Mouse (Mus musculus) liver, embryonic 14.5 days (tissue): ENCODE results near the gene Gm12166. TPM values are rescaled to one million over a fixed set of nuclear protein-coding genes. Genes with fewer than 3 reads are reported as not detected.
A peak's percentile ranks its signal among the peaks of the same experiment; 100 is the strongest.

Experiments used
- ATAC-seq: fragments of 200-750 bp; cut with Nextera tagmentation; 2 replicates; pipeline ENCODE4 v1.8.0; 2017; ENCODE audit warnings: moderate number of reproducible peaks, mild to moderate bottlenecking, moderate library complexity; ENCODE audit not compliant: insufficient read depth
- DNase-seq, 3 experiments: peaks; one replicate each; pipeline ENCODE4 v3.0.0-alpha.2; 2012 to 2013; ENCODE audit warnings: low read depth in 3 of 3, low spot score in 3 of 3
- H3K27ac ChIP-seq: fragments of 300-500 bp; sonication (generic); 2 replicates; pipeline ENCODE4 v1.5.1; 2014; ENCODE audit warnings: moderate library complexity, mild to moderate bottlenecking, control low read depth, inconsistent platforms
- H3K27me3 ChIP-seq: fragments of 300-500 bp; sonication (generic); 2 replicates; pipeline ENCODE4 v1.6.1; 2014; ENCODE audit warnings: mild to moderate bottlenecking, low read length, moderate library complexity; ENCODE audit not compliant: control insufficient read depth, insufficient read depth
- H3K36me3 ChIP-seq: fragments of 300-500 bp; sonication (generic); replicated peaks from 2 replicates; pipeline ENCODE4 v1.6.1; 2014; ENCODE audit warnings: low read depth; ENCODE audit not compliant: control insufficient read depth, insufficient read depth
- H3K4me1 ChIP-seq, 2 experiments: fragments of 200-500 bp in 1 of 2; fragments of 300-500 bp in 1 of 2; sonication (generic) in 1 of 2; replicated peaks; 2 replicates each; pipeline ENCODE4 v1.6.1; 2012 to 2014; ENCODE audit warnings: antibody characterized with exemption in 1 of 2, inconsistent platforms in 1 of 2, low read length in 1 of 2; ENCODE audit not compliant: control insufficient read depth in 2 of 2, insufficient read depth in 2 of 2
- H3K4me2 ChIP-seq: fragments of 300-500 bp; sonication (generic); 2 replicates; pipeline ENCODE4 v1.6.1; 2014; ENCODE audit warnings: low read depth, mild to moderate bottlenecking, control low read depth, moderate library complexity
- H3K4me3 ChIP-seq, 2 experiments: fragments of 200-500 bp in 1 of 2; fragments of 300-500 bp in 1 of 2; sonication (generic) in 1 of 2; 2 replicates each; pipeline ENCODE4 v1.5.1; 2012 to 2014; ENCODE audit warnings: low read depth in 2 of 2, low read length in 2 of 2, mild to moderate bottlenecking in 2 of 2, control low read depth in 1 of 2, inconsistent platforms in 1 of 2, moderate library complexity in 1 of 2; ENCODE audit not compliant: insufficient read depth in 1 of 2
- H3K9ac ChIP-seq: fragments of 300-500 bp; sonication (generic); replicated peaks from 2 replicates; pipeline ENCODE4 v1.6.1; 2014; ENCODE audit warnings: mild to moderate bottlenecking, control low read depth, moderate library complexity
- H3K9me3 ChIP-seq: fragments of 300-500 bp; sonication (generic); 2 replicates; pipeline ENCODE4 v1.6.1; 2016; ENCODE audit warnings: low read length, mixed read lengths; ENCODE audit not compliant: control insufficient read depth
- CTCF ChIP-seq: IDR thresholded peaks from 2 replicates; pipeline ENCODE4 v1.5.1; 2016; ENCODE audit warnings: antibody characterized with exemption, low read depth, control low read depth
- EP300 ChIP-seq: IDR thresholded peaks from 2 replicates; pipeline ENCODE4 v1.6.1; 2016; ENCODE audit warnings: antibody characterized with exemption, low read depth
- WGBS: fragments of 180-500 bp; shearing (Covaris S2); extraction: QIAGEN DNeasy Blood & Tissue Kit; methylation state at CpG from one replicate; pipeline ENCODE4 v1.1.7; 2014; ENCODE audit not compliant: insufficient replicate concordance; 5-methylcytosine and 5-hydroxymethylcytosine counted together
- polyA plus RNA-seq, 2 experiments: library from polyadenylated mRNA; depleted of rRNA in 1 of 2; stranded (reverse) in 1 of 2; unstranded in 1 of 2; fragments of >200 nt; fragmentation: Nextera tagmentation in 1 of 2; extraction: Ambion mirVana in 1 of 2; gene quantifications; 2 replicates each; pipeline versions ENCODE4 v1.2.1 to v1.2.3; 2012 to 2014

Gm12166 gene
- polyA plus RNA-seq, 2 experiments: 2.6 to 4.7 TPM

- H3K9me3 ChIP-seq: no peaks in the 10 kb centered on the region
These were observed 13.3 kb upstream of the Gm12166 start for GRCm38 (mm10) chr11:46065201-46066011.

GRCm38 (mm10) chr11:46064767-46065166 lies 12.6 kb upstream of the Gm12166 start:
- no peak overlapping the region for H3K27ac ChIP-seq
- no peak for DNase-seq

More at GRCm38 (mm10) chr11:46065201-46066011, 13.3 kb upstream of the Gm12166 start:
- no peak overlapping the region for H3K27ac ChIP-seq
- DNase-seq: no peak
- no peak overlapping the region for H3K9ac ChIP-seq
- no peaks in the 10 kb centered on the region for H3K36me3 ChIP-seq
- ATAC-seq: peak; percentile 67
- no peak for TF ChIP-seq EP300
- no peak for TF ChIP-seq CTCF
- H3K4me1 ChIP-seq: peaks cover 4 to 13% of the 10 kb centered on the region in 2 experiments; a peak in 3 of 4 replicates
- 40% methylated on average over 21 of the region's 21 CpGs for WGBS
- H3K27me3 ChIP-seq: peaks cover 7% of the 10 kb centered on the region
- H3K4me2 ChIP-seq: no peak overlapping the region
- H3K4me3 ChIP-seq: no peak overlapping the region

GRCm38 (mm10) chr11:46062993-46063731 lies 11.0 kb upstream of the Gm12166 start:
- no peak overlapping the region for H3K27ac ChIP-seq
- no peak for TF ChIP-seq EP300
- peak; percentile 33 for TF ChIP-seq CTCF
- H3K36me3 ChIP-seq: no peaks in the 10 kb centered on the region
- H3K27me3 ChIP-seq: peaks cover 11% of the 10 kb centered on the region
- ATAC-seq (no peak), DNase-seq (no peak)
- H3K9me3 ChIP-seq: no peaks in the 10 kb centered on the region
- H3K9ac ChIP-seq: no peak overlapping the region
- no peak overlapping the region for H3K4me3 ChIP-seq
- peaks cover 4 to 10% of the 10 kb centered on the region in 2 experiments; a peak in 3 of 4 replicates for H3K4me1 ChIP-seq
- no peak overlapping the region for H3K4me2 ChIP-seq
- 45% methylated on average over 9 of the region's 9 CpGs for WGBS

More at GRCm38 (mm10) chr11:46064767-46065166, 12.6 kb upstream of the Gm12166 start:
- no peaks in the 10 kb centered on the region for H3K36me3 ChIP-seq
- no peak overlapping the region for H3K9ac ChIP-seq
- ATAC-seq: no peak
- WGBS: 52% methylated on average over 8 of the region's 8 CpGs
- no peaks in the 10 kb centered on the region for H3K9me3 ChIP-seq
- H3K4me3 ChIP-seq: no peak overlapping the region
- peaks cover 7% of the 10 kb centered on the region for H3K27me3 ChIP-seq
- H3K4me2 ChIP-seq: no peak overlapping the region
- peaks cover 4 to 13% of the 10 kb centered on the region in 2 experiments; a peak in 3 of 4 replicates for H3K4me1 ChIP-seq
- TF ChIP-seq EP300: no peak

GRCm38 (mm10) chr11:46062569-46062968 lies 10.4 kb upstream of the Gm12166 start:
- Histone ChIP-seq H3K9ac (no peak overlapping the region), H3K27ac (no peak overlapping the region), H3K9me3 (no peaks in the 10 kb centered on the region), H3K4me2 (no peak overlapping the region), H3K4me3 (no peak overlapping the region), H3K27me3 (peaks cover 17% of the 10 kb centered on the region), H3K36me3 (no peaks in the 10 kb centered on the region), H3K4me1 (peaks cover 4 to 10% of the 10 kb centered on the region in 2 experiments; a peak in 3 of 4 replicates)
- ATAC-seq: no peak
- TF ChIP-seq EP300 (no peak), CTCF (no peak)
- DNase-seq: no peak
- WGBS: 43% methylated on average over 4 of the region's 4 CpGs
